Mouse (Mus musculus): ENCODE data around the gene Klk9.

Klk9 gene

DNA sequence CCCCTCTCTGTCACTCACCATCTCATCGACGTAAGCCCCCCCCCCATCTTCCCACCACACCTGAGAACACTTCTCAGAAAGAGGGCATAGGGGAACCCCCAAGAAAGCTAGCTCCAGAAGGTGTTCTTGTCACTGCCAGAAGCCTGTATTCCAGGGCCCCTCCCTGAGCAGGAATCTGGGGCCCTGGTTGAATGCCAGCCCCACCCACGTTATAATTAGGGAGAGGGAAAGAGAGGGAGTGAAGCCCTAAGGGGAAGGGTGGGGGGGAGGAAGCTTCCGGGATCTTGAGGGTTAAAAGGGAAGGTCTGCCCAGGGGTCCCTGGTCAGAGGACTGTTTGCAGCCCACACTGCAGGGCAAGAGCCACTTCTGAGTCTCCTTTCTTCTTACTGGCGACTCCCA, 10.9 kb upstream of the Klk9 start, which contains the start of gene Klk10:
TSS of gene Klk10 (plus strand) at position 290 of the 400 bp plus-strand sequence.
- no peak for TF ChIP-seq GATA4 (IDR thresholded peaks at IDR 0.05; ENCODE audit: insufficient replicate concordance, low read length)

GRCm38 (mm10) chr7:43781541-43781940, 10.2 kb upstream of the Klk9 start:
- TF ChIP-seq GATA4 (IDR thresholded peaks at IDR 0.05; ENCODE audit: insufficient replicate concordance, low read length) = no peak

- TF ChIP-seq GATA4 (IDR thresholded peaks at IDR 0.05; ENCODE audit: insufficient replicate concordance, low read length) = no peak
These were observed 9.1 kb upstream of the Klk9 start for GRCm38 (mm10) chr7:43782275-43783265.

DNA sequence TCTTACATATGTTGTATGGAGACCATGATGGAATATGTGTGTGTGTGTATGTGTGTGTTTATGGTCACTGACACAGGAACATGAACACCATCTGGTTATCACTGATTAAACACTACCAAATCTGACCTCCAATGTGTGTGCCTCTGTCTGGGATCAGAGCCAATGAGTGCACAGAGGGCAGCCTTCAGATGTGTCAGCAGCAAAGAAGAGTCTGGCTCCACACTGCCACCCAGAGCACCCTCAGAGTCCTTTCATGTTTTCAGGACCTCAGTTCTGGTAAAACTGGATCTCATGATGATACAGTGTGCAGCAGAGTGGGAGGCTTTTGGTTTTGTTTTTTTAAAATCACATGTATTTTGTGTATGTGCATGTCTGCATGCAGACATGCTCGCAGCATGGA, 6.4 kb upstream of the Klk9 start:
- TF ChIP-seq GATA4 (IDR thresholded peaks at IDR 0.05; ENCODE audit: insufficient replicate concordance, low read length) = no peak

- TF ChIP-seq GATA4 (IDR thresholded peaks at IDR 0.05; ENCODE audit: insufficient replicate concordance, low read length) = no peak
These were observed 3.6 kb upstream of the Klk9 start for GRCm38 (mm10) chr7:43788096-43788495.

DNA sequence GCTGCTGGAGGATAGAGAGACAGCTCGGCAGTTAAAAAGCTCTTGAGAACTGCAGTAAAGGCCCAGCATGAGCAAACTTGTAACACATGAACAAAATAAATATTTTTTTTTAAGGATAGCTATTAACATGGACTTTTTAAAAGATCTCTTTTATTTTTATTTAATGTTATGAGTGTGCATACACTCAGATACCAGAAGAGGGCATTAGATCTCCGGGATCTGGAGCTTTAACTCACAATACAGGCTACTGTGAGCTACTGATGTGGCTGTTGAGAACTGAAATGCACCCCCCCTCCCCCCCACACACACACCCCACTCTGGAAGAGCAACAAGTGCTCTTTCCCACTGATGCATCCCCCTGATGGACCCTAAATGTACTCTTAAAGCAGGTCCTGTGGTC, 2.4 kb upstream of the Klk9 start:
- TF ChIP-seq GATA4 (IDR thresholded peaks at IDR 0.05; ENCODE audit: insufficient replicate concordance, low read length) = no peak

DNA sequence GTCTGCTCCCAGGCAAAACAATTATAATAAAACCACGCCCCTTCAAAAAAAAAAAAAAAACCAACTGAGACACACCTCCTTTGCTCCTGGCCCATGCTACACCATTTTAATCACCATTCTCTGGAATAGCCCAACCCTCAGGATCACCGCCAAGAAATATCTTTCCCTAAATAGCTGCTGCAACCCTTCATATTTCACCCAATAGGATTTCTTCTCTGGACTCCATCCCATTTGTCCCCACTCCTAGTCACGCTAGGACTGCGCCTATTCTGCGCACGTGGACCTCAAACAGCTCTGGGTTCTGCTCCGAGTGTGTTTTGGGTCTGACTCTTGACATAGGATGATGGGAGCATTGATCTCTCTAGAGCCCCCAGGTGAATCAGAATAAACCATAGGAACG, 4.7 kb downstream of the Klk9 start:
- no peak for TF ChIP-seq GATA4 (IDR thresholded peaks at IDR 0.05; ENCODE audit: insufficient replicate concordance, low read length)

DNA sequence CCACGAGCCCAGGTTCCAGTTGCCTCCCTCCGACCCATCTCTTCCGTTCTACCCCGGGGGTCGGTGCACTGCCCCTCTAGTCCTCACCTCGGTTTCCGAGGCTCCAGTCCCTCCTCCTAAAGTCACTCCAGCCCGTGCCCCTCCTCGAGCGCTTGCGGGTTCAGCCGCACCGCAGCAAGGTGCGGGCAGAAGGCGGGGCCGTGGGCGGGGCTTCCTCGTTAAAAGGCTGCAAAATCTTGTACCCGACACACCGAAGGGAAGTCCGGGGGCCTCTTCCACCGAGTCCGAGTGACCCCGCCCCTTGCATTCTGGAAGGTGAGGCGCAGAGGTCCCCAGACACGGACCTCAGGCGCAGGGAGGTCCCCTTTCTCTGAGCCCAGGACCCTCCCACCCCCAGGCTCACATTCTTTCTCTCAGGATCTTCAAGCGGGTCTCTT, 5.7 kb downstream of the Klk9 start, which contains the start of gene Klk8:
TSS of gene Klk8 (plus strand) at position 245 of the 437 bp plus-strand sequence.
- no peak for TF ChIP-seq GATA4 (IDR thresholded peaks at IDR 0.05; ENCODE audit: insufficient replicate concordance, low read length)

DNA sequence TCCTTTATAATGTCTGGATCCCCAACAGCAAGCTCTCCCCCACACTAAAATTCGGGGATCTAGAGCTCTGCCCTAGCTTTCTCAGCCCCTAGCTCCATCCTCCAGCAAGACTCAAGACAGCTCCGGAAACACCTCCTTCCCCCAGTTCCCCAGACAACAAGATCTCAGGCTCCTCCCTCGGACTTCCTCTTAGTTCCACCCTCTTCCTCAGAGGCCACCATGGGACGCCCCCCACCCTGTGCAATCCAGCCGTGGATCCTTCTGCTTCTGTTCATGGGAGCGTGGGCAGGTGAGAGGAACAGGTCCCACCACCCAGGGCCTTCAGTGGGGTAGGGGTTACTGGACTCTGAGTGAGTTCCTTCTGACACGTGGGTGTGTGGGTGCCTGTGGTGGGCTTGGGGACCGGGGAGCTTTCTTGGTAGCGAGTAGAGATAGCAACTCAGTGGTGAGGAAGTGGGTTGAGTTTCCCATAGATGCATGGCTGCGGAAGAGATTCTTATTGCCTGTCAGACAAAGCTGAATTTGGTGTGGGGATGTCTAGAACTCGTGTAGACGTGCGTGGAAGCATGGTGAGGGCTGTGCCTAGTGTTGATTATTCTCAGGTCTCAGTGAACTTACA, 6.3 kb downstream of the Klk9 start:
- no peak for TF ChIP-seq GATA4 (IDR thresholded peaks at IDR 0.05; ENCODE audit: insufficient replicate concordance, low read length)

DNA sequence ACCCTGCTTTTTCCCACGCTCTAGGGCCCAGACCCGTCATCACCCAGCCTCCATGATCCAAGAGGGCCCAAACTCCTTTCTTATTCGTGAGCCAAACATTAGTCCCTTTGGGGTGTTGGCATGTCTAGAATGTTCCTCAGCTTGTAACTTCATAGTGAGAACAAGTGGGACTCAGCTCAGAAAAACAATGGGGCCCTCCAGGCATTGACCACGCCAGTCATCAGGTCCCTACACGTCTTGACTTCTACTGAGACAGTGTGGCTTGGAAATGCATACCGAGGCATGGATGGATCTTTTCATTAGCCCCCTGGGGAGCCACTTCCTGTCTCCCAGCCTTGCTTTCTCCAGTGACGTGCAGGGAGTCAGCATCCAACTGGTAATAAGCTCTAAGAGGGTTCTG, 8.2 kb downstream of the Klk9 start:
- TF ChIP-seq GATA4 (IDR thresholded peaks at IDR 0.05; ENCODE audit: insufficient replicate concordance, low read length) = no peak

DNA sequence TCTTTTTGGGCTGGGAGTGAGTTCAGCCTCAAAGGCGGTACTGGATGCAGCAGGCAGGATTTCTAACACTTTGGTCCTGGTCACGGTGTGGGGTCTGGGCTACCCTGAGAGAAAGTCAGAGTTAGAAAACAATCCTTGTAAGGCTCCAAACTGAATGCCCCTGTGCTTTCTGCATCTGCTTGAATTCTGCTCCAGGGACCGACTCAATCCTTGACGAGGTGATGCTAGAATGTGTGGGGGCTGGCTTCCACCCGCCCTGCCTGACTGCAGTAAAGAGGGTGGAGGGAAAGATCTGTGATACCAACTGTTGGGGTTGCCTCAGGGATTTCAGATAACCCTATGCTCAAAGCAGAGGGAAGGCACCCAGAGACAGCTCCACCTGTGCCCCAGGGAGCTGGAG, 19.3 kb downstream of the Klk9 start, which contains the start of gene Klk7:
TSS of gene Klk7 (plus strand) at position 301 of the 400 bp plus-strand sequence.
- no peak for TF ChIP-seq GATA4 (IDR thresholded peaks at IDR 0.05; ENCODE audit: insufficient replicate concordance, low read length)

GRCm38 (mm10) chr7:43815211-43815610, 23.5 kb downstream of the Klk9 start:
- TF ChIP-seq GATA4 (IDR thresholded peaks at IDR 0.05; ENCODE audit: insufficient replicate concordance, low read length) = no peak

- no peak for TF ChIP-seq GATA4 (IDR thresholded peaks at IDR 0.05; ENCODE audit: insufficient replicate concordance, low read length)
These were observed 25.1 kb downstream of the Klk9 start for GRCm38 (mm10) chr7:43816746-43817145.

GRCm38 (mm10) chr7:43821581-43821980, 29.9 kb downstream of the Klk9 start:
- TF ChIP-seq GATA4 (IDR thresholded peaks at IDR 0.05; ENCODE audit: insufficient replicate concordance, low read length) = no peak

DNA sequence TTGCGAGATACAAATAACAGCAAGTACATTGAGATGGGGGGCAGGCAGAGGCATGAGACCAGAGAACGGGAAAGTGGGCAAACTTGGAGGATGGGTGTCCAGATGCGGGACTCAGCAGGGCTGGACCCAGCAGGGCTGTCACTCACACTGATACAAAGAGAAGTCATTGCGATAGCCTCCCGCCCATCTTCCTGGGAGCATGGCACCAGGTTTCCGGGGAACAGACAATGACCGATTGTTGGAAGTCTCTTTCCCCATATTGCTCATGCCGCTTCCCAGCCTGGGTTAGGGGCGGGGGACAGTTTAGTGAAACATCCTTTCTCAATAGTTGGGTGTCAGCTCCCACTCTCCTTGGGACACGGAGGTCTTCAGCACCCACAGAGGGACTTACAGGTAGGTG, 32.5 kb downstream of the Klk9 start, which contains the start of gene Klk6:
TSS of gene Klk6 (plus strand) at position 301 of the 400 bp plus-strand sequence.
- no peak for TF ChIP-seq GATA4 (IDR thresholded peaks at IDR 0.05; ENCODE audit: insufficient replicate concordance, low read length)

DNA sequence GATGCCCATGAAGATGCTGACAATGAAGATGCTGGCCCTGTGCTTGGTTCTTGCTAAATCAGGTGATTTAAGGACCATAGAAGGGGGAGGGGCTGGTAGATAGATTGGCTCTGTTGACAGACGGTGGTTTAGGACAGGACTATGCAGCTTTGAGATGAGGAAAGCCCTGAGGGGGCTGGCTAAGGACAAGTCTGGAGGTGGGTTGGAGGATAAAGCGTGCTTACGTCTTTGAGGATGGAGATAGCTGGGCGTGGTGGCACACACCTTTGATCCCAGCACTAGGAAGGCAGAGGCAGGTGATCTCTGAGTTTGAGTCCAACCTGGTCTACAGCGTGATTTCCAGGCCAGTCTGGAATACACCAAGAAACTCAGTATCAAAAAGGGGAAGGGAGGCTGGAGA, 34.4 kb downstream of the Klk9 start:
- no peak for TF ChIP-seq GATA4 (IDR thresholded peaks at IDR 0.05; ENCODE audit: insufficient replicate concordance, low read length)
